Mouse (Mus musculus) B cell, adult 2 months (primary cell): Measurements from ENCODE around the gene Il9r.

Source experiments
- DNase-seq, 2 experiments: peaks; one replicate each; pipeline ENCODE4 v3.0.0; 2022

The Il9r gene

DNA sequence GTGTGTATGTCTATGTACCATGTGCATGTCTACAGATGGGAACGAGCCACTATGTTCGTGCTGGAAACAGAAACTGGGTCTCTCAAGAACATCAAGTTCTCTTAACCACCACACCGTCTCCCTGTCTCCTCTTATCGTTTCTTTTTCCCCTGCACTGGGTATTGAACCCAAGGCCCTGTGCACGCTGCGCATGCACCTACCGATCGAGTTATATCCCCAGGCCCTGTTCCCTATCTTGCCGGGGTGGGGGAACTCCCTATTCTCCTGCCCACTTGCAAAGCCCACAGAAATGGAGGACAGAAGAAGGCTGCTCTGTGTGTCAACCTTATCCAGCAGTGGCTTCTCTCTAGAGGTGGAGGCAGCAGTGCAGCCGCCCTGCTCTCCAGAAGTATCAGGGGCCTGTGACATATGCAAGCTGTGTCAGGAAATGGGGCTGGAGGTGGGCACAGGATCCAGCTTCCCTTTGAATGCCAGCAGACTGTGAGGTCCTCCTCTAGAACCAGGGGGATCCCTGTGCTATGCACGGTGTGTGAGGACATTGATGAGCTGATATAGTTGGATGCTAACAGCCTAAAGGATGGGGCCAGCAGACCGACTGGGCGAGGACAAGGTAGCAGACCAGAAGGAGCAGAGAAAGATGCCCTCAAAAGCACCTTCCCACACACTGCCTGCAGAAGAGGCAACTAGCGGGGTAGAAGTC is 1.7 kb downstream of the Il9r start:
- DNase-seq = no peak

GRCm38 (mm10) chr11:32197766-32198165 is 2.3 kb downstream of the Il9r start:
- no peak for DNase-seq

- DNase-seq = no peak
Observed at GRCm38 (mm10) chr11:32196727-32197126, 3.4 kb downstream of the Il9r start.

DNA sequence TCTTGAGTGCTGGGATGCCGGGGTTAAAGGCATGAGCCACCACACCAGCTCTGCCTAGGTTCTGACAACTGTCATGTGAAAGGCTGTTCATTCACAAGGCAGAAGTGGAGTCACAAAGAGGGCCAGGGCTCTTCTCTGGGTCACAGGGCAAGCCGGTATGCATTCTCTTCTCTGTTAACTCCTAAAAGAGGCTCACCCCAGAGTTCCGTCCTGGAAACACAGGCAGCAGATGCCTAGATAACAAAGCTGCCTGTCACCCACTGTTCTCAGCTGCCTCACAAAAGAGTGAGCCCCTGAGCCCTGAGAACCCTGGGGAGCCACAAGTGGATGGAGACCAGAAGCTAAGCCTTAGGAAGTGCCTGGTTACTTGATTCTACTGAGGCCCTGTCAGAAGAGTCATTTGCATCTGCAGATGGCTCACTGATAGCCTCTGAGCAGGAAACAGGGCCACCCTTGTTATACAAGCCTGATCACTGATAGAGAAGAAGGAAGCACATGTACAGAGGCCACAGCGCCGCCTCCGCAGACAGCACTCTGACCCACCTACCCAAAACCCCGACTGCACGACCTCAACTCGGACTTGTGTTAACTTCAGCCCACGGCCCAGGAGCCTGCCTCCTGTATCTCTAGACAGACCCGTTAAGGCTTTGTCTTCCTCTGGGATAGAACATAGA is 4.1 kb downstream of the Il9r start:
- DNase-seq = no peak

- DNase-seq = no peak
Observed at GRCm38 (mm10) chr11:32194626-32195025, 5.5 kb downstream of the Il9r start.

- no peak for DNase-seq
Observed at GRCm38 (mm10) chr11:32194086-32194485, 6.0 kb downstream of the Il9r start.

DNA sequence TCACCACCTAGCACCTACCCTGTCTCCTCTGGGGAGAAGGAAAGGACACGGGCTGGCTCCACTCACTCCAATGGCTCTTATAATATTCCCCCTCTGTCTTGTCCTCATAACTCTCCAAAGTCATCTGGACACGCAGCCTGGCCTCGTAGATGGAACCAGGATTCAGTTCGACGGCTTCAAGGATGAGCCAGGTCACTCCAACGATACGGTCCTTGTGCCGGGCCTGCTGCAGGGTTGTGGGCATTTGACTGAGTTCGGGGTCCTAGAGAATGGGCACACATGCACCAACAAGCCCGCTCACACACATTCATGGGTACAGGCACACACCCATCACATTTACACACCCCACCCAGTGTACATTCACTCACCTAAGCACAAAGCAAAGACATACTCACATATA is 6.9 kb downstream of the Il9r start:
- no peak for DNase-seq

DNA sequence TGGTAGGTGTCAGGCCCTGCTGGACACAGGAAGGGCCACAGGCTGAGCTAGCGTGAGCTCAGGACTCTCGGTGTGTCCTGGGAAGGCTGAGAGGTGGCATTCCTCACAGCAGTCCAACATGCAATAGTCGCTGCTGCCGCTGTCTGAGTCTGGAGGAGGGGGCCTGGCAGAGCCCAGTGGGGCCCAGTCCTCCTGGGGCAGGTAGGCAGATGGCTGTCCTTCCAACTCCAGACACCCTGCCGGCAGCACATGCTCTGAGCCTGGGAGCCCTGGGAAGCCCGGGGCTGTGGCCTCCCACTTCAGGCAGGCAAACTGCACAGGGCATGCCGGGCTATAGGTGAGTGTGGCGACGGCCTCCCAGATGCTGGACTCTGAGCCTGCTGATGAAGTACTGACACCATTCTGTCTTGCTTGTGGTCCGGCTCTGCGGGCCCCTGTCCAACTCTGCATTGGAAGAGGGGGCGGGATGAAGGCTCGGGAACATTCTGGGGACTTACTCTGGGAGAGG is 9.4 kb downstream of the Il9r start:
- no peak for DNase-seq

- no peak for DNase-seq
Observed at GRCm38 (mm10) chr11:32190119-32190518, 10.0 kb downstream of the Il9r start.

DNA sequence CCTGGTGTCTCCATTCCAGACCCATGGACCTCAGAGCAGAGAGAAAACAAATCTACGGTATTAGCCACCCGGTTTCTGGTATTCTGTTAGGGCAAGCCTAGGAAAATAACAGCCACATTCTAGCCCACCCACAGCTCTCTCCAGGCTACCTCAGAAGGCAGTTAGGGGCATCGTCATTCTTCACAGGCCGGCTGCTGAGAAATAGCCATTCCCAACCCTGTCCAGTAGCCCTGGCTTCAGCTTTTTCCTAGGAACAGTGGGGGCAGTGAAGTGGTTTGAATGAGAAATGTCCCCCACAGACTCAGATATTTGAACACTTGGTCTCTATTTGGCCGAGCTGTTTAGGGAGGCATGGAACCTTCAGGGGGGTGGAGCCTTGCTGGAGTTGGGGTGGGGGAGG is 10.6 kb downstream of the Il9r start:
- no peak for DNase-seq

GRCm38 (mm10) chr11:32188881-32189280 is 11.2 kb downstream of the Il9r start:
- no peak for DNase-seq

DNA sequence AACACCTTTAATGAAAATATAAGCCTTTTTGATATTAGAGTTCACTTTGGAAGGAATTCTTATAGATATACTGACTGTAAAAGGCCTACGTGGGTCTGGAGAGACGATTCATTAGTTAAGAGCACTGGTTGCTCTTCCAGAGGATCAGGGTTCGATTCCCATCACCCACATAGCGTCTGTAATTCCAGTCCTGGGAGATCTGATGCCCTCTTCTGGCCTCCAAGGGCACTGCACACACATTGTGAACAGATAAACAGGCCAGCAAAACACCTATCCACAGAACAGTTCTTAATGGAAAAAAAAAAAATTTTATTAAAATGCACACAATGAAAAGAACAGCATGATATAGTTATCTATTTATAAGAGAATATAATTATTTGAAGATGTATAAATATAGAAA is 12.8 kb downstream of the Il9r start:
- no peak for DNase-seq

DNA sequence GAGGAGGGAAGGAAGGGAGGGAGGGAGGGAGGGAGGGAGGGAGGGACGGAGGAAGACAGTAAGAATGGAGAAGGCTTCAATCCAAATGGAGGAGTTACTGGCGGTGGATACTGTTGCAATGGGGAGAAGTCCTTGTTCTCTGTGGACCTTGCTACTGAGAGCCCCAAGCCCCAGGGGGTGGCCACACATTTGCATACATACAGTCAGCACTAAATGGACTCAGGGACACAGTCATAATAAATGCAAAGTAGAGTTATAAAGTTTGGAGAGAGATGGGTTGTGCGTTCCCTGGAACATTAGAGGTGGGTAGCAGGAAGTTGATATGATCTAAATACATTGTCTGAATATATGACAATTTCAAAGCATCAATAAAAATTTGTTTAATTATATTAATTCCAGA is 14.0 kb downstream of the Il9r start:
- no peak for DNase-seq

DNA sequence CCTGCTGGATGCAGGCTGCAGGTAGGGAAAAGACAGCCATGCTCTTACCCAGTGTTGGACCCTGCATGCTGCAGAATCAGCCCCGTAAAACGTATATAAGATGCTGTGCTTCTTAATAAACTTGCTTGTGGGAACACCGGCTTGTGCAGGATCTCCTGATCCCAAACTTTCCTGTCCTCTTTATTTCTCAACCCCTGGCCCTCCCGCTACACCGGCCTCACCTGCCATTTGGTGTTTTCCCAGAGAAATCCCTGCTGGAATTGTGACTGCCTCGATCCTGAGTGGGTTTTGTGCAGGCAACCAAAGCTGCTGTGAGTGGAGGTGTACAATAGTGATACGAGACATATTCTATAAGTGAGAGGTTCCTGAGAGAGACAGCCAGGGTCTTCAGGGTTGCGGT is 15.6 kb downstream of the Il9r start:
- DNase-seq = no peak

- peak; percentile 84 to 85 for DNase-seq
Observed at GRCm38 (mm10) chr11:32181973-32182868, 17.9 kb downstream of the Il9r start.

GRCm38 (mm10) chr11:32181246-32181645 is 18.8 kb downstream of the Il9r start:
- no peak for DNase-seq

DNA sequence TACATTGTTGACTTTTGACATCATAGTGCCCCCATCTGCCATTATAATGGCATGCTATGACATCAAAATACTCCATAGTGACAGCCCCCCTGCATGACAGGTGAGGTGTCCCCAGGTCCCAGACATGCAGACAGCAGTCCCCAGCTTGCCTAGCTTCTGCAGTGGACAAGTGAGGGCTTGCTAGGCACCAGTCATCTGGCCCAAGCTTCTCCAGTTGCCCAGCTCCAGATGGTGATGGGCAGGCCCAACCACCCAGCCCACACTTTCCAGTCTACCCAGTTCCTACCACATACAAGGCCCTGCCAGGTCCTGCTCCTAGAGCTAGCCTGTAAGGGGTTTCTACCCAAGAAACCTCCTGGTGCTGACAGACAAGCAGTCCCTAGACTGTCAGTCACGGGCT is 21.6 kb downstream of the Il9r start:
- DNase-seq = no peak

DNA sequence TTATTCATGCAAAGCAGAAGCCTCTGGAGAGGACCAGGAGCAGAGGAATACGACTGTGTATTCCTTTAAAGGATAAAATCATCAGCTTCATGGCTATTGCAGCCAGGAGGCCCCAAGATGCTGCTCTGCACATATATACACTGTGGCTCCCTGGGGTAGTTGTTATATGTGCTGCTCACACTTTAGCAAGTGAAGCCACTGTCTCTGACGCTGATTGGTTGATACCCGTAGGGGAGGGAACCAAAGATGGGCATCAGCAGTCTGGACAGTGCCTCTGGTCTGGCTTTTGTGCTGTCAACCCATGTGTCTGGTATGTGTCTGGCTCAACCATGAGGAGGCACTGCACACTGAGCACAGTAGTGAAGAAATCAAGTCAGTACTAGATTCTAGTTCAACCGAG is 33.4 kb downstream of the Il9r start:
- DNase-seq = no peak

GRCm38 (mm10) chr11:32161922-32162804 is 37.9 kb downstream of the Il9r start:
- peak; percentile 77 to 78 for DNase-seq

- DNase-seq = no peak
Observed at GRCm38 (mm10) chr11:32161500-32161899, 38.6 kb downstream of the Il9r start.

- DNase-seq = no peak
Observed at GRCm38 (mm10) chr11:32160341-32160740, 39.7 kb downstream of the Il9r start.

- DNase-seq = no peak
Observed at GRCm38 (mm10) chr11:32159176-32159575, 40.9 kb downstream of the Il9r start.
